Mouse (Mus musculus): Measurements from ENCODE around the gene Tmem175. TPM values are rescaled to one million over a fixed set of nuclear protein-coding genes. Genes with fewer than 3 reads are reported as not detected.

Tmem175 gene
- polyA plus RNA-seq, 1 experiment from 2014 or later, result 28.1 TPM

DNA sequence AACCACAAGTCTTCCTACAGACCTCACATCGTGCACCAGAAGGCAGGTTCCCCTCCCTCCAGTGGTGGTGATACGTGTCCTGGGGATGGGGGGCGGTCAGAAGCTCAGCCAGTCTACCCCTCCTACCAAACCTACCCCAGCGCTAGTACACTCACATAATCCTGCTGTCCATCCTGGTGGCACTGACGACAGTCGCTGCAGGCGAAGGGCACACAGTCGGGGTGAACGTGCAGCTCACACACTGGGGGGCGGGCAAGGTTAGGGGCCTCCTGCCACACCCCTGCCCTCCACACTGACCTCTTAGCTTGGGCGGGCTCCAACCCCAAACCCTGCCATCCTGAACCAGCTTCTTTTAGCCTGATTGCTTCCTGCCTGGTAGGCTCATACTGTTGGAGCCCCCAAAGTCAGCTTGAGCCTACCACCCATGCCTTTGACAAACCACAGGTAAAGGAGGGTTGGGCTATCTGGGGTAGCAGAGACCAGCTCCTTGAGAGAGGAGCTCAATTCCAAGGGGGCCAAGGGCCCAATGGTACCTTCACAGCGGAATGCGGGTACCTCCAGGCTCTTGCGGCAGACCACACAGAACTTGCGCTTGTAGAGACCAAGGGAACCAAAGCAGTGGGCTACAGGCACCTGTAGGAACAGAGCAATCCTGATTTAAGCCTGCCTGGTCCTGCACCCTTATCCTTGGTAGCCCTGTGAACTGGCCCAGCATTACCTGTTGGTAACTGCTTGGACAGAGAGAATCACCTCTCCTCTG, 26.5 kb downstream of the Tmem175 start:
- H3K9me3 ChIP-seq (replicated peaks), result no peaks in the 10 kb centered on the region
- no peak overlapping the region for H3K4me3 ChIP-seq (replicated peaks)
- no peaks in the 10 kb centered on the region for H3K27me3 ChIP-seq
- no peak overlapping the region for H3K27ac ChIP-seq
- peaks cover 59% of the 10 kb centered on the region for H3K36me3 ChIP-seq
- 91% methylated on average over 15 of the region's 15 CpGs for WGBS
- H3K4me1 ChIP-seq, result peaks cover 18% of the 10 kb centered on the region
- H3K9ac ChIP-seq, result no peak overlapping the region
- no peak overlapping the region for H3K4me2 ChIP-seq
- ATAC-seq (replicated peaks; ENCODE audit: low FRiP score), result no peak

DNA sequence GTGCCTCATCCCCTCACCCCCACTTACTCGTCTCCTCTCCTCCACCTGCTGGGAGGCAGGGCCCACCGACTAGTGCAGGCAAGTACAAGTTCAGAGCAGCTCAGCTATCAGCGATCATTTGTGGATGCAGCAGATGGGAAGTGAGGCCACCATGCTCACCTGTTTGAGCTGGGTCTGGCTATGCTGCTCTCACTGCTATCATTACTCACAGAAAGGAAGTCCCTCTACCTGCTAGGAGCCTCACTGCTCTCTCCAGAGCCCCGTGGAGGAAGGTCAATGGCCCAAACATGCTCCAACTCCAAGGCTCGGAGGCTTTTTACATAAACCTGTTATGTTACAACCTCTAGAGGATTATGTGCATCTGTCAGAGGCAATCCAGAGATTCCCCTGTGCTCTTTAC, 27.8 kb downstream of the Tmem175 start:
- Histone ChIP-seq H3K36me3 (peaks cover 54% of the 10 kb centered on the region), H3K4me2 (no peak overlapping the region), H3K4me3 (replicated peaks) (no peak overlapping the region), H3K27ac (no peak overlapping the region), H3K9ac (no peak overlapping the region), H3K9me3 (replicated peaks) (no peaks in the 10 kb centered on the region), H3K27me3 (no peaks in the 10 kb centered on the region), H3K4me1 (peaks cover 18% of the 10 kb centered on the region)
- ATAC-seq (replicated peaks; ENCODE audit: low FRiP score), result no peak
- 80% methylated on average over 5 of the region's 5 CpGs for WGBS

DNA sequence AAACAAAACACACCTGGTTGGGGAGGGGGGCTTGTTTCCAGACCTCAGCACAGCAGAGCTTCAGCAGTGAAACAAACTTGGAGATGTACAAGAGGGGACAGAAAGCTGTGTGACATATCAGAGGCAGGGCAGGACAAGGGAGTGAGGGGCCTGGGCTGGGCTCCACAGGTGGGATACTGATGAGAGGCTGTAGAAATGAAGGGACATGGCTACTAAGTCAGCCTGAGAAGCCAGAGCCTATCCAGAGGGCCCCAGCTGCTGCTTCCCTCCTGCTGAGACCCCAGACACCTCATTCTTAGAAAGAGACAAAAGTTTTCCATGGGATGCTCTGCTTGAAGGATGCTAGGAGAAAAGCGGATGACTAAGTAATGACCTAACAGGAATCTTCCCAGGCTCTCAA, 29.0 kb downstream of the Tmem175 start:
- Histone ChIP-seq H3K36me3 (peaks cover 42% of the 10 kb centered on the region), H3K4me3 (replicated peaks) (no peak overlapping the region), H3K9ac (no peak overlapping the region), H3K4me1 (peaks cover 18% of the 10 kb centered on the region), H3K27ac (no peak overlapping the region), H3K27me3 (0 out of 2 replicates have a peak, but pooled peaks cover 3% of the 10 kb centered on the region), H3K4me2 (no peak overlapping the region), H3K9me3 (replicated peaks) (no peaks in the 10 kb centered on the region)
- WGBS, result 100% methylated on average over 1 of the region's 1 CpGs
- ATAC-seq (replicated peaks; ENCODE audit: low FRiP score), result no peak

DNA sequence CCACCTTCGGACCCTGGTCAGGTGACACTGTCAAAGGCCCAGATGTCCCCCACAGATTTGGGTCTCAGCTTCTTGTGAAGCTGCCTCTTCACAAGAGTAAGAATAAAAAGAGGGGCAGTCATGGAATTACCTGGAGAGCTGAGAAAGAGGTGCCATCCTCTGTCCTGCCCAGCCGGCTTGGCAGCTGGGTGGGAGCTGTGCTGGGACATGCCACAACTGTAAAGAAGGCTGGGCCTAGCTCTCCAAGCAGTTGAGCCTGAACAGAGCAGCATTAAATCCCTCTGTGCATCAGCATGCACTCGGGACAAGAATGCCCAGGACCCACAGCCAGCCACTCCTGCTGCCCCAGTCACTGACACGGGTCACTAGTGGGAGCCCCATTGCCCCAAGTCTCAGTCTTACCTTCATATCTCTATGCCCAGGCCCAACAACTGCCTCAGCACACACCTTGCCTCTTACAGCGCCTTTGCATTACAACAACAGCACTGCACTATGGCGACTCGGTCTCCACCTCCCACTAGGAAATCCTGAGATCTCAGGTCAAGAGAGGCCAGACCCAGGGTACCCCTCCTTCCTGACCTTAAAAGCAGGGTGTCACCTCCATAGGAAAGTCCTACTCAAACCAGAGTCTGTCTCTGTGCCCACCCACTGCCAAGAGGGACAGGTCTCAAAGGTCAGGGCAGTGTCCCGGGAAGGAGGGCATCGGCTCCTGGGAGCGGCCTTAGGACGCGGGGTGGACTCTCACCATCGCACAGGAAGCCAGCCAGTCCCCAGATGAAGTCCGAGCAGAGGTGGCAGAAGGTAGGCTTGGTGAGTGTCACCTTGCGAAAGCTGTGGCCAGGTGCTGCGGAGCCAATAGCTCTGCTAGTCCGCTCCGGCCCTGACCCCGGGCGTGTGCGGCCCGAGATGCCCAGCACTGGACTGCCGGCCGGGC, 30.4 kb downstream of the Tmem175 start, which contains the start of gene Idua:
Gene Idua, plus strand, starts transcription at position 634 of the 934 bp plus-strand sequence.
- Histone ChIP-seq H3K4me2 (peak within 1 kb of the TSS; percentile 87), H3K36me3 (peaks cover 28% of the 10 kb centered on the region), H3K9ac (peak within 1 kb of the TSS; percentile 76), H3K4me1 (peaks cover 18% of the 10 kb centered on the region), H3K9me3 (replicated peaks) (no peaks in the 10 kb centered on the region), H3K27ac (no peak within 1 kb of the TSS), H3K27me3 (peaks cover 12% of the 10 kb centered on the region; the same call in 1 of the 2 replicates), H3K4me3 (replicated peaks) (peak within 1 kb of the TSS; percentile 61)
- 9% methylated on average over 24 of the region's 24 CpGs for WGBS
- ATAC-seq (replicated peaks; ENCODE audit: low FRiP score), result peak; percentile 79

DNA sequence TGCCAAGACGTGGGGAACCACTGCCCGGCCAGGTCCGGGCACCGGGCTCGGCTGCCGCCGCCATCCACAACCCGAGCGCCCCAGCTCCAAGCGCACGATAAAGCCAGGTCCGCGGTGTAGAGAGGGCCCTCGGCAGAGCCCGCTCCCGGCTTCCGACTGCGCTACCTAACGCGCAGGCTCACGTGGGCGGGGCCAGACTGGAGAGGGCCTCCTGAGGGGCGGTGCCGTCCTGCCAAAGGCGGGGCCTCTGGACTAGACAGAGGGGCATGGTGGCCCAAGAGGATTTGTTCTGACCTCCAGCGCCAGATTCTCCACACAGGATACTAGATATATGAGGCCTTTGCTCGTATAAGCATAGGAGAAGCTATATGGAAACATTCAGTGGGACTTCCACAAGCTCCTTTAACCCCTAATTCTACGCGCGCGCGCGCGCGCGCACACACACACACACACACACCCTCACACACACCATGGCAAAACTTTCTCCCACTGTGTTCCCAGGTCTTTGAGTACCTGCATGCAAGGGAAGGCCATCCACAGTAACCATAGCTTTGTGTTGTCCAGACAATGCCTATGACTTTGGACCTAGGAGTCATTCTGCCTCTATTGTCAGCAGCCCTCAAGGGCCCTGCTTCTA, 31.2 kb downstream of the Tmem175 start:
- Histone ChIP-seq H3K36me3 (peaks cover 20% of the 10 kb centered on the region), H3K9me3 (replicated peaks) (no peaks in the 10 kb centered on the region), H3K4me2 (peak overlapping the region; percentile 87), H3K27me3 (peaks cover 13% of the 10 kb centered on the region; the same call in 1 of the 2 replicates), H3K4me1 (peaks cover 18% of the 10 kb centered on the region), H3K4me3 (replicated peaks) (peak overlapping the region; percentile 61), H3K9ac (peak overlapping the region; percentile 76), H3K27ac (no peak overlapping the region)
- WGBS, result 15% methylated on average over 36 of the region's 36 CpGs
- ATAC-seq (replicated peaks; ENCODE audit: low FRiP score), result peak; percentile 99

DNA sequence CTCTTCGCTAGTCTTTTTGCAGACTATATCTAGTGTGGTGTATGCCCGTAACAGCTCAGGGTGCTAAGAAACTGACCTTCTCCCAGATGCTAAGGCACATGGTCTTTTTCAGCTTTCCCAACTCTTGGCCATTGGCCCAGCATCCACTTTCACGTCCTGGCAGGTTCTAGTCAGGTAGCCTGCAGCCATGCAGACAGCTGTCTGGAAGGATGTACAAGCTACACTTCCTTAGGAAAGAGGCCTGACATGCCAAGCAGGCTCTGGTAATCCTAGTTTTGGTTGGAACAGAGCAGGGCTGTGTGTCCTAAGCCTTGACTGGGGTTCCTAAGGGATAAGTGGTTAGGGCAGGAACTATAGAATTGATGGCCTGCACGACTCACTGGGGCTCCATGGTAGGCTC, 33.2 kb downstream of the Tmem175 start:
- Histone ChIP-seq H3K27me3 (peaks cover 16% of the 10 kb centered on the region; the same call in 1 of the 2 replicates), H3K4me1 (peaks cover 18% of the 10 kb centered on the region), H3K9ac (no peak overlapping the region), H3K36me3 (0 out of 2 replicates have a peak, but pooled peaks cover under 1% of the 10 kb centered on the region), H3K4me3 (replicated peaks) (no peak overlapping the region), H3K27ac (no peak overlapping the region), H3K9me3 (replicated peaks) (no peaks in the 10 kb centered on the region), H3K4me2 (no peak overlapping the region)
- 85% methylated on average over 4 of the region's 4 CpGs for WGBS
- ATAC-seq (replicated peaks; ENCODE audit: low FRiP score), result no peak

DNA sequence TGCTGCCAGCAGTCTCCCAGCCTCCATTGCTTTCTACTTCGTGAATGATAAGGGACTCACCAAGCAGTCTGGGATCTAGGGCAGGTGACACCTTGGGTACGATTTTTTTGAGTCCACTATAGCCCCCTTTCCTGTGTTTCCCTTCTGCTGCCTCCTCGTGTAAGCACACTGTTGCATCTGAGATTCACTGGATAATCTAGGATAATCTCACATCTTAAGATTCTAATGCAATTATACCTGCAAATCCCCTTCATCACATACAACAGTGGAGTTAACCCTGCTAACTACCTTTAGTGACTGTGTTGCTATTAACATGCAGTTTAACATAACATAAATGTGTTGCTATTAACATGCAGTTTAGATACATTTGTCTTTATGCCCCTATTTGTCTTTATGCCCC, 35.5 kb downstream of the Tmem175 start:
- Histone ChIP-seq H3K27ac (no peak overlapping the region), H3K9ac (no peak overlapping the region), H3K4me1 (peaks cover 19% of the 10 kb centered on the region), H3K4me3 (replicated peaks) (no peak overlapping the region), H3K27me3 (peaks cover 16% of the 10 kb centered on the region; the same call in 1 of the 2 replicates), H3K36me3 (no peaks in the 10 kb centered on the region), H3K9me3 (replicated peaks) (no peaks in the 10 kb centered on the region), H3K4me2 (no peak overlapping the region)
- 39% methylated on average over 3 of the region's 3 CpGs for WGBS
- no peak for ATAC-seq (replicated peaks; ENCODE audit: low FRiP score)

DNA sequence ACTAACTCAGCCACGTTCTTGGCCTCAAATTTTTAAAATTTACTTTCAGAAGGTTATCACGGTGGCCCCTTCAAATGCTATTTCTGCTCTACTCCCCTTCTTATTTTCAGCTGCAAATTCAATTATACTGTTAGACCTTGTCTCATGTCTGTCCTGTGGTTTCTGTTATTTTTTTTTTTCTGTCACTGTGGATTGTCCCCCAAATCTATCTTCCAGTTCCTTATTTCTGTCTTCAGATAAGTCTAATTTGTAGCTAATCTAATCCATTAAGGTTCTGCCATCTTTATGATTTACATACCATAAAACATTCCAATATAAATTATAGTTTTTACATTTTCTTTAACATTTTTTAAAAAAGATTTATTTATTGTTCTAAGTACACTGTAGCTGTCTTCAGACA, 37.8 kb downstream of the Tmem175 start:
- no peak for ATAC-seq (replicated peaks; ENCODE audit: low FRiP score)
- Histone ChIP-seq H3K4me2 (no peak overlapping the region), H3K4me1 (peaks cover 16% of the 10 kb centered on the region), H3K27me3 (peaks cover 16% of the 10 kb centered on the region; the same call in 1 of the 2 replicates), H3K27ac (no peak overlapping the region), H3K36me3 (peaks cover 13% of the 10 kb centered on the region), H3K9ac (no peak overlapping the region), H3K4me3 (replicated peaks) (no peak overlapping the region), H3K9me3 (replicated peaks) (no peaks in the 10 kb centered on the region)
- whole genome bisulfite sequencing, result 57% methylated on average over 2 of the region's 2 CpGs

DNA sequence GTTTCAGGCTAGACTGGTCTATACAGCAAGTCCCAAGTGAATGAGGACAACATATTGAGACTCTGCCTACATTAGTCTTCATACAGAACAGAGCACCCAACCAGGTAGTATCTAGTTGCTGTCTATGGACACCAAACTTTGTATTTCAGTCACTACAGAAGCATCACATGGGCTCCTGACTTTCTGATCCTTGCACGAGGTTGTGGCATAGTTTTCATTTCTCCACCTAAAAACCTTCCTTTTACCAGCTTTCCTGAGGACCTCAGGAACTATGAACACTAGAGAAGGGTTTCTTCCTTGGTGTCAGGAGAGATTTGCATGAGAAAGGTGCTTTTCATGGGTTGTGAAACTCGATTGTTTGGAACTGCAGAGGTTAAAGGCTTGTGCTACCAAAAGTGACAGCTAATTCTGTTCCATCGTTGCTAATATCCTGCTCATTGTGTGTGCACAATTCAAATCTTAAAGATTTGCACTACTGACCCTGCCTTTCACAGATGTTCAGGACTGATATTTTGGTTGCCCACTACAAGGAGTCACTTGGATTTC, 38.9 kb downstream of the Tmem175 start:
- Histone ChIP-seq H3K27me3 (peaks cover 14% of the 10 kb centered on the region; the same call in 1 of the 2 replicates), H3K9ac (peak overlapping the region; percentile 66), H3K9me3 (replicated peaks) (no peaks in the 10 kb centered on the region), H3K4me2 (peak overlapping the region; percentile 77), H3K36me3 (peaks cover 19% of the 10 kb centered on the region), H3K4me3 (replicated peaks) (peak overlapping the region; percentile 52), H3K27ac (peak overlapping the region; percentile 87), H3K4me1 (peaks cover 16% of the 10 kb centered on the region)
- no peak for ATAC-seq (replicated peaks; ENCODE audit: low FRiP score)
- WGBS, result 14% methylated on average over 3 of the region's 3 CpGs

DNA sequence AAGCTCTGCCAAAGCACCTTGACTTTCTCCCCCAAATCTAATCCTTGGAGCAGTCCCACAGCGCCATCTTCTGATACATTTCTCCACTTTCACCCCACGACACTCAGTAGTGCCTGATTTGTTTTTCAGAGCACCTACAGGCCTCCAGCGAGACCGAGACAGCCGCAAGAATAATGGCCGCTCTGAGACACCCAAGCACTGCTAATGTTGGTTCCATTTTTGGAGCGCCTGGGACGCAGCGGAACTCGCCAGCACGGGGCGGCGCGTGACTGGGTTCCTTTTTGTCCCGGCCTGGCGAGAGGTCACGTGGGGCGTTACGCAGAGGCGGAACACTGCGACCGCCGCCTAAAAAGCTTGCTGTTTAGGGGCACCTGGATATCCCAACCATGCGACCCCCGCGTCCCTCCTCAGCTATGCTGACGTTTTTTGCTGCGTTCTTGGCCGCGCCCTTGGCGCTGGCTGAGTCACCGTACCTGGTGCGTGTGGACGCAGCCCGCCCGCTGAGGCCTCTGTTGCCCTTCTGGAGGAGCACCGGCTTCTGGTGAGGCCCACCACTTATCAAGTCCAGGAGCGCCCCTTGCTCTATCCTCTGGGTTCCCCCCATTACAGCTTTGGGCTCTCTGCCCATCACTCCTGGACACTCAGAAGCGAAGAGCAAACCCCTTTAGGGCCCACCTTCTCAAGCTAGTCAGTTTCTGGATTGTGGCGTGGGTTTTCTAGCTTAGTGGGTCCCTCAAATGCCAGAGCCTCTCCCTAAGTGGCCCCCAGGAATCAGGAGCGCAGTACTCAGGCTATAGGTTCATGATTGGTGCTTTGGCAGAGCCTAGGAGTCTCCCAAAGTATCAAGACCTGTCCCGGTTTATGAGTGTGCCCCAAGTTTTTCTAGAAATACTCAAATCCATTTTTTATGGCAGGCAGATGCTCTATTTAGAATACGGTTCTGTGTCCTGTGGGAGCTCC, 39.7 kb downstream of the Tmem175 start, which contains the start of gene Dgkq:
Gene Dgkq, minus strand, starts transcription at position 696 of the 960 bp plus-strand sequence.
- Histone ChIP-seq H3K27me3 (peaks cover 11% of the 10 kb centered on the region; the same call in 1 of the 2 replicates), H3K4me1 (peaks cover 16% of the 10 kb centered on the region), H3K9ac (peak within 1 kb of the TSS; percentile 66), H3K36me3 (peaks cover 19% of the 10 kb centered on the region), H3K4me2 (peak within 1 kb of the TSS; percentile 77), H3K4me3 (replicated peaks) (peak within 1 kb of the TSS; percentile 52), H3K27ac (peak within 1 kb of the TSS; percentile 87), H3K9me3 (replicated peaks) (no peaks in the 10 kb centered on the region)
- peak; percentile 80 for ATAC-seq (replicated peaks; ENCODE audit: low FRiP score)
- WGBS, result 6% methylated on average over 43 of the region's 43 CpGs

Measured in kidney, embryonic 15.5 days (tissue).